Mouse (Mus musculus) ovary, adult 18-20 months (tissue): ENCODE measurements around the gene Slc20a1.

Experiments used
- DNase-seq: peaks from one replicate; pipeline ENCODE4 v3.0.0; 2022; ENCODE audit warnings: low spot score, mixed read lengths

Slc20a1 gene

GRCm38 (mm10) chr2:129198436-129199327 lies at the start of gene Slc20a1:
Gene Slc20a1 (plus strand): TSS chr2:129198764.
- peak; percentile 98 for DNase-seq

DNA sequence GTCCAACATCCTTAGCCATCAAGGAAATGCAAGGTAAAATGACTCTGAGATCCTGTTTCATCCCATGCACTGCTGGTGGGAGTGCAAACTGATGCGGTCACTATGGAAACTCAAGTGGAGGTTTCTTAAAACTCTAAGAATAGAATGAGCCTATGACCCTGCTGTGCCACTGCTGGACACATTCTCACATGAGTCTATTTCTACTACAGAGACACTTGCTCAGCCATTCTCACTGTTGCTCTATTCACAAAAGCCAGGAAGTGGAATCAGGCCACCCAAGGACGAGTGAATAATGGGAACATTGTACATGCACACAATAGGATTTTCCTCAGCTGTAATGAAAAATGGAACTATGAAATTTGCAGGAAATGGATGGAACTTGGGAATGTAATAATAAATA lies 49.7 kb upstream of the Slc20a1 start:
- DNase-seq, result no peak

- no peak for DNase-seq
Measured at GRCm38 (mm10) chr2:129150386-129150785, 48.2 kb upstream of the Slc20a1 start.

DNA sequence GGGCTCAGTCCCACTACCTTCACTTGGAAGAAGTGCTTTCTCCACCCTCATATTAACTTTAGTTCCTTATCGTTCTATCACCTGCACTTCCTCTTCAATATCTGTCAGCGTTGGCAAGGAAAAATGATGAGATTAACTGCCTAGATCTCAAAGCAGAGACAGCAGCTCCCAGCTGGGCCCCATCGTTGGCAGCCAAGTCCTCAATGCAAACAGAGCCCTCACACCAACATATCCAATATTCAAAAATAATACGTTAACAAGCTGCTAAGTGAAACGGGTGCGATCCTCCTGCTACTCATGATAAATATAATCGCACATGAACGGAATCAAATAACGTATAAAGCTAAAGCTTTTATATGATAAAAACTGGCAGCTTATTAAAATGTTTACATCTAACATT lies 47.5 kb upstream of the Slc20a1 start:
- DNase-seq, result no peak

- no peak for DNase-seq
Measured at GRCm38 (mm10) chr2:129152751-129153150, 45.8 kb upstream of the Slc20a1 start.

DNA sequence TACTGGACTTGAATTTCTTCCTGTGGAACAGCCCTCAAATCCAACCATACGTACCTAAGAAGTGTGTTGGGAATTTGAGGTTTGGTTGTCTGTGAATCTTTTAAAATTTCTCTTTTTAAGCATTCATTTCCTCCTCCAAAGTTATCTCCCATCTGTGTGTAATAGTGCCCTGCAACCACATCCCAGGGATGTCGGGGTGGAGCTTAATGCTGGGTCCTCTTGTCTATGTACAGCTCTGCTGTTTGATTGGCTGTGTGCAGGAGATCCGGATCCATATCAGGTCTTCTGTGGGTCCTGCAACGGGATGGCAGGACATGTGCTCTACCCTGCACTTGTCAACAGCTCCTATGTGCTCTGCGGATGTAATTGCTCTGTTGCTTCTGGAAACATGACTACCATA lies 33.7 kb upstream of the Slc20a1 start:
- no peak for DNase-seq

- DNase-seq, result no peak
Measured at GRCm38 (mm10) chr2:129166466-129167463, 31.8 kb upstream of the Slc20a1 start.

DNA sequence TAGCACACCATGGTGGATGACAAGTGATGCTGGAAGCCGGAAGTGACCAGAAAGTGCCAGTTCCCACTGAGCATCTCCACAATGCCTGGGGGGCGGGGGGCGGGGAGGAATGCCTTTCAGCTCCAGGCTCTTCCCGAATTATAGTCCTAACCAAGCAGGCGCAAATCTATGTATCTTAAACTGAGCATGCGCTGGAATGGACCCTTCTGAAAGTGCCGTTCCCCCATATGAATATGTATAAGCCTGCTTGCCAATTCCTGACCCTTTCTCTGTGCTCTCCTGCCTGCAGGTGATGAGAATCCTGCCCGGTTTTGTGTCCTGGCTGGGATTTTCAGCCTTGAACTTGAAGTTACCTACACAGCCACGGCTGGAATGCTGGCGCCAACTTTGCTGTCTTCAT lies 25.2 kb upstream of the Slc20a1 start:
- no peak for DNase-seq

GRCm38 (mm10) chr2:129174474-129174873 lies 24.1 kb upstream of the Slc20a1 start:
- DNase-seq, result peak; percentile 61

DNA sequence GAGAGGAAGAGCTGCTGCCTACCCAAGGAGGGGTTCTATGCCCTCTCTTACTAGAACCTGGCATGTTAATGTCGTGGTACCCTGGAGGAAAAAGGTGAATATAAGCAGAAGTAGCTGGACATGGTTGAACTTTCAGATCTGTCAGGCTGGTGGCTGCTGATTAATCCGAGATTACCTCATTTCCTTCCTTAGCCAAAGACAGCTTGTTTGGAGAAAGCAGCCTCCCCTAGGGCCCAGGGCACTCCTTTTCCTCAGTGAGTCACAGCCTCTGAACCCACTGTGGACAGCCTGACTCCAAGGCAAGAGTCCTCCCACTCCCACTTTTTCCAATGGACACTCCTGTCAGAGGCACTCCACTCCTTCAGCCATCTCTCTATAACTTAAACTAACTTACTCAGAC lies 22.9 kb upstream of the Slc20a1 start:
- no peak for DNase-seq

GRCm38 (mm10) chr2:129176676-129177420 lies 21.7 kb upstream of the Slc20a1 start:
- no peak for DNase-seq

- no peak for DNase-seq
Measured at GRCm38 (mm10) chr2:129177661-129178060, 20.9 kb upstream of the Slc20a1 start.

DNA sequence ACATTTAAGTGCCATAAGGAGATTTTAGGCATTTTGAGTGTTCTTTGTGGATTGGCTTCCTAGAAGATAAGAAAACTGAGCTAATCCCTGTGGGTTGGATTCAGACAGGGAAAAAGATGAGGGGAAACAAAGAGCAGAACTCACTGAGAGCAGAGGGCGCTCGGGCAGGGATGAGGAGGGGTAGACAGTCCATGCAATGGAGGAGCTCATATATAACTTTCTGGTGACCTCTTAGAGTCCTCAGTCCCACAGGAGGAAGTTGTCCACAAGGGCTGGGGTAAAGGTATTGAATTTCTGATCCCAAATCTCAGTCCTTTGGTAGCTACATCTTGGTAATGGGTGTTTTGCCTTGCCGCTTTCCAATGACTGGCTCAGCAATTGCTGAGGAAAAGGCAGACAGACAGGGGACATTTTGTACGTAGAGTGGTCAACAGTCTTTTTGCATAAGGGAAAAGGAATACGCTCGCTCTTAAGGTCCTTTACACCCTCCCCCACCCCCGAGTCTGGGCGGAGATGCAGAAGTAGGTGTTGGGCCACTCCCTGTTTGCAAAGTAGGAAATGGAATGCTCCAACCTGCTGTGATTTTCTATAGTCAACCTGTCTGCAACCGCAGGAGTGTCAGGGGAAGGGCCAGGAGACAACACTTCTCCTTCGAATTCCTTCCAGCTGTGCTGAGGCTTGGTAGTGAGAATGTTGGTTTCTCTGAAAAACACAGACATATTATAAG lies 20.2 kb upstream of the Slc20a1 start:
- DNase-seq, result no peak

DNA sequence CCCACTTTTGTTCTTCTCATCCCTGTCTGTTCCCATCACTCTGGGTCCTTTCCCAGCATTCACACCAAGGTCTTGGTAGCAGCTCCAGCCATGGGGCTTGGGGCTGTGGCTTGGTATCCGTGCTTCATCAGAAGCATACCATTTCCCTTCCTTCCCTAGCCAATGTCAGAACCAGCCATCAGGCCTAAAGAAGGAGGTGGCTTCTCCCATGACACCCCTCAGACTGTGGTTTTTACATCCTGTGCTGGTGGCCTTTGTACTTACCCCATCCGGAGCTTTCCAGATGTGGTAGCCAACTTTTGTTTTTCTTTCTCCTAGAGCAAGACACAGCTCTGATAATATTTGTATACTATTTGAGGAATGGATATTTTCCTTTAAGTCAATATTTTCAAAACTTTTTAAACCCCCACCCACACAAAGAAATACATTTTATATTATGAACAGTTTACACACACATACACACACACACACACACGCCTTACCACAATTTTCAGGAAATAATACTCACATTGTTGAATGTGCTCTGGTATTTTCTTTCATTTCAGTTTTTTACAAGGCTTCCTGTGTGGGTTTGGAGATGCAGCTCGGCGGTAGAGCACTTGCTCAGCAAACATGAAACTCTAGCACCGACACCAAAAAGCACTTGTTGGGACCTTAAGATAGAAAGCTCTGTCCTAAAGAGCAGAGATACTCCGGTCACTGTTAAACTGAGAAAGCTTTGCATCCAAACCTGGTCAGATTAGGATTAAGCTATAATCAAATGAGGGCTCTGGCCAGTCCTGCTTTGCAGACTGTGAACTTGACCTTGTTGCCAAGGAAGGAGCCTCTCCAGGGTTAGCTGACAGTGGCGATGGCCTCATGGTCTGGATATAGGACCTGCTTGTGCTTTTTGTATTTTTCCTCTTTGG lies 18.4 kb upstream of the Slc20a1 start:
- DNase-seq, result no peak

DNA sequence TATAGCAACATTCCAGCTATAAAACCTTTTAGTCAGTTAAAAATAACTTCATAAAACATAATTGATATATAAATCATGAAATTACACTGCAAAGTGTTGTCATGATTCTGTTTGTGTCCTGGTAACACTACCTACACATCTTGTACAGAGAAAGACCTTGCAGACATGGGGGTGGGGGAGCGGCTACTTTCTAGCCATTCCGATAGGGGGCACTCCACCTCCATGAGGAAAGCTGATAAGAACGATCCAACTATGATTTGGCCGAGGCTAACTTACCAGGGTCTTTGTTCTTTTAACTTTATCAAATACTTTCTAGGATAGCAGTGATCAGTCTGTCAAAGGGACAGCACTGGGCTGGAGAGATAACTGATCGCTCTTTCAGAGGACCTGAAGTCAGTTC lies 17.1 kb upstream of the Slc20a1 start:
- DNase-seq, result no peak

- DNase-seq, result no peak
Measured at GRCm38 (mm10) chr2:129182412-129182811, 16.2 kb upstream of the Slc20a1 start.

- DNase-seq, result no peak
Measured at GRCm38 (mm10) chr2:129183561-129184031, 15.0 kb upstream of the Slc20a1 start.

- no peak for DNase-seq
Measured at GRCm38 (mm10) chr2:129184853-129185252, 13.7 kb upstream of the Slc20a1 start.

DNA sequence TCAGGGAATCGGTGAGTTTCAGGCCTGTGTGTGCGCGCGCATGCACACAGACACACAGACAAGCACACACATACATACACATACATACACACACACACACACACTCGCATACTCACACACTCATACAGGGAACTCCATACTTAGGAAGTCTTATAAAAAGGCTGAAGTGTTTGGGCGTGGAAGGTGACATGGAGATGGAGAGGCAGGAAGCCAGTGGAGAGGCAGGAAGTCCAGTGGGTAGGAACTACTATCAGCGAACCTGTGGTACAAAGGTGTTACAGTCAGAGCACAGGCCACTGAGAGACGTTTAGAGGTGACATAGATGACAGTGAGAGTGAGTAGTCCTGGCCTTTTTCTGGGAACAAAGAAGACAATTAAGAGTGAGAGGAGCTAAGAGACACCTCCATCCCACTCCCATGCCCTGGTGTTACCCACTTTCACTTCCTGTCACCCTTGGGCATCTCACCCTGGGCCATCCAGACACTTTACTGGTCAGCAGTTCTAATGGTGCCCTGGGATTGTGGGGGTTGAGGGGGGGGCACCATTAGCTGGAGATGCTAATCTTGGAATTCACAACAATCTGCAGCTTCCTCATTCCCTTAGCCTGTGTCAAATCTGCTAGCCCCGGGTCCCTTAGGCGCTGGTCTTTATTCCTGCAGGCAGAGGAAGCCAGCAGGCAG lies 12.8 kb upstream of the Slc20a1 start:
- no peak for DNase-seq
